Mouse (Mus musculus): ENCODE measurements at regions not wholly inside any gene's neighbourhood (a gene's known extent, or its start where the extent isn't known, plus 50 kb on each side); places are given as distances from the start of the nearest gene placed in this dataset.

DNA sequence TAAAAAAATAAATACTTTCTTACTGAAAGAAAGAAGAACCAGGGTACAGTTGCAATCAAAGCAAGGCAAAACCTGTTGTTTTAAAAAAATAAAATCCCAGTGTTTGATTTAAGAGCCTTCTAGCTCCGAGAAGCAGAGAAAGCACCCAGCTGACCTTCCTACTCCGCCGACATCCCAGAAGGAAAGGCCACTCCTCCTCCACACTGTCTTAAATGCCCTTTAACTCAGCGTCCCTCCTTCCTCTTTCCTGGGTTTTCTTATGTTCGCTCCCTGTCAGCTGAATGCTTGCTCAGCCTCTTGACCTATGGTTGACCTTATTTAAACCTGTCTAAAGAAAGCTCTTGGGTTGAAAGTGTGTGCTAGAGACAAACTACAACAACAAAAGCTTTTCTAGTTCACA is 79.1 kb downstream of the Sptssa start:
- no peak for DNase-seq (ENCODE audit: low spot score in 2 of 2)
- H3K27ac ChIP-seq: no peak overlapping the region
- no peak for TF ChIP-seq CTCF (conservative IDR thresholded peaks at IDR 0.05)
- no peak overlapping the region for H3K4me3 ChIP-seq

DNA sequence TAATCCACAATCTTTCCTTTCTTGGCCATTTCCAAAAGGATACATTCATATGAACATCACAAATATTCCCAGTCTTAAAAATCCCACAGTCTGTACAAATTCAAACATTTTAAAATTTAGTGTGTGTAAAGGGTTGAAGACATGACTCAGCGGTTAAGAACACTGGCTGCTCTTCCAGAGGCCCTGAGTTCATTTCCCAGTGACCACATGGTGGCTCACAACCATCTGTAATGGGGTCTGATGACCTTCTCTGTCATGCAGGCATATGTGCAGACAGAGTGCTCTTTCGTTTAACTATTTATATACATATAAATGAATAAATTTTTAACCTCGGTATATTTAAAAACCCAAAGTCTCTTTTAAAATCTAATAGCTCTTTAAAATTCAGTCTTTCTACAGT is 79.6 kb downstream of the Sptssa start:
- Histone ChIP-seq H3K27ac (no peak overlapping the region), H3K4me3 (no peak overlapping the region)
- TF ChIP-seq CTCF (conservative IDR thresholded peaks at IDR 0.05): no peak
- DNase-seq (ENCODE audit: low spot score in 2 of 2): no peak

DNA sequence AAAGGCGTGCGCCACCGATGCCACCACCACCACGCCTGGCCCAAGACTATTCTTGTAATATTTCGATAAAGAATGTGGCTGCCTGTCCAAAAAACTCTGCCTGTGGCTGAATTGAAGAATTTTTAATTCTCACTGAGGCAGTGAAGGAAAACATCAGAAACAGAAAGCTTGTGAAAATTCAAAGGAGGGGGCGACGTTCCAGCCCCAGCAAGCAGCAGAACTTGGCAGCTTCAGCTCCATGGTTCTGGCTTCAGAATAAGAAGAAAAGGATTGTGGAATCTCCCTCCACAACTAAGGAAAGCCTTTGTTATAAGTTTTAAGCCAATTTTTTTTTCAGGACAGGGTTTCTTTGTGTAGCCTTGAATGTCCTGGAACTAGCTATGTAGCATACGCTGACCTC is 83.5 kb downstream of the Sptssa start:
- DNase-seq (ENCODE audit: low spot score in 2 of 2): peak in 1 of 2 experiments; percentile 29
- Histone ChIP-seq H3K4me3 (no peak overlapping the region), H3K27ac (no peak overlapping the region)
- TF ChIP-seq CTCF (conservative IDR thresholded peaks at IDR 0.05): no peak

GRCm38 (mm10) chr12:54568078-54568931 is 88.1 kb downstream of the Sptssa start:
- TF ChIP-seq CTCF (conservative IDR thresholded peaks at IDR 0.05): no peak
- no peak overlapping the region for H3K4me3 ChIP-seq
- no peak overlapping the region for H3K27ac ChIP-seq
- DNase-seq (ENCODE audit: low spot score in 2 of 2): no peak

DNA sequence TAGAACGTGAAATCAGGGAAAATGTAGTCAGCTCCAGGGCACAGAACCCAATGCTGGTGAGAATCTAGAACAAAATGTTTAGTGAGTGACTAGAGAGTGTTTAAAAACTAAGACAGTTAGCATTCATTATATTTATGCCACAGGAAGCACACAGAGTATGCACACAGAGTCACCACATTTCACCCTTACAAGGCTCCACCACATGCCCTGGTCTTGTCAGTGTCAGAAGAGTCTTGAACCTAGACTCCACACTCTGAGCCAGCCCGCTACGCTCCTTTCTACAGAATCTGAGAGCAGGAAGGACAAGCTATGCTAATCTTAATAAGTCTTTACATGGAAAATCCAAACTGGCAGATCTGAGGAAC is 89.0 kb downstream of the Sptssa start:
- no peak for TF ChIP-seq CTCF (conservative IDR thresholded peaks at IDR 0.05)
- no peak for DNase-seq (ENCODE audit: low spot score in 2 of 2)
- H3K27ac ChIP-seq: no peak overlapping the region
- H3K4me3 ChIP-seq: no peak overlapping the region

DNA sequence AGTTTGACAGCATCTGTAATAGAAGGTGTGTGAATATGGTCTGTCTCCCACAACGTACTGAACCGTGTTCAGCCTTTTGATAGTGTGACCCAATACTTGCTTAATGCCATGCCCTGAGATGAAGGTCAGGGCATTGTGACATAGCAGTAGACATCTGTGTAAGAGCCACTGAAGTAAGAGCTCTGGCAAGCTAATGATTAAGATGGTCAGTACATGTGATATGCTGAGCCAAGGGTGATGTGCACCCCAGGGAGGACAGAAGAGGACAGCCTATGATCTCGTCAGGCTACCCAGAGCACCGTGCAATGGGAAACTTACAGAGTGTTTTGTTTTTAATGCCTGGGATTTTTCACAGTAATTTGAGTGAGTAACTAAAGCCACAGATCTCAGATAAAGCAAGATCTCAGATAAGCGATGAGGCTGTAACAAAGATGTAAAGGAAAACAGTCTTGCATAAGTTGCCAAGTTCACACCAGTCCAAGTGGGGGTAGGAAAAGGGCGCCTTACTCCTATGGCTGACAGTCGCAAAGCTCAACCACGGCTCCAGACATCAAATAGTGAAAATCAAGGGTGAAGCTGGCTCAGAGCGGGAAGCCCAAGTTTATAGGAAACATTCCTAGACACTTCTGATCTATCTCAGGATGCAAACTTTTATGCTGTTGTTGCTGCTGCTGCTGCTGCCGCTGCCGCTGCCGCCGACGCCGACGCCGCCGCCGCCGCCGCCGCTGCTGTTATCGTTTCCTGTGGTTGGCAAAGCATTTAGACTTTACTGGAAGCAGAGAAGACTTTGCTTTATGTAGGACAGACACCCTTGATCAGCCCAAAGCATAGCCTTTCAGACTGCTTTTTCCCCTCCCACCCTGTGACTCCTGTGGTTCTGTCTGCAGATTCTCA is 89.6 kb downstream of the Sptssa start:
- DNase-seq (ENCODE audit: low spot score in 2 of 2): no peak
- no peak for TF ChIP-seq CTCF (conservative IDR thresholded peaks at IDR 0.05)
- Histone ChIP-seq H3K27ac (no peak overlapping the region), H3K4me3 (no peak overlapping the region)

DNA sequence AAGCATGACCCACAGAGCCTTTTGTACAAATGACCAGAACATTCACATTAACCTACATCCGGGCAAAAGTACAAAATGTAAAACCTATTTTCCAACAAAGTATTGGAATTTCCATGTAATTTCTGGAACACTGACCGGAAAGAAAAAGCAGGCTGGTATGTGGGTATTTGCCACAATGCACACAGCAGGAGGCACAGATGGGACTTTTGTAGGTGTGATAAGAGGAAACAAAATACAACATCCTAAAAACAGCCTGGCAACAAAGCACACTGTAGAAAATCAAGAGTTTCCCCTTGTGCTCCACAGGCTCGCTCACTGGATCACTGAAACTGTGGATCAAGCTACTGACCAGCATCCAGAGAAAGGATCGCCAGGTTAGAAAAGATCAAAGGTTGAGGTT is 94.4 kb downstream of the Sptssa start:
- no peak for TF ChIP-seq CTCF (conservative IDR thresholded peaks at IDR 0.05)
- DNase-seq (ENCODE audit: low spot score in 2 of 2): peak; percentile 26 to 42
- no peak overlapping the region for H3K4me3 ChIP-seq
- H3K27ac ChIP-seq: no peak overlapping the region

DNA sequence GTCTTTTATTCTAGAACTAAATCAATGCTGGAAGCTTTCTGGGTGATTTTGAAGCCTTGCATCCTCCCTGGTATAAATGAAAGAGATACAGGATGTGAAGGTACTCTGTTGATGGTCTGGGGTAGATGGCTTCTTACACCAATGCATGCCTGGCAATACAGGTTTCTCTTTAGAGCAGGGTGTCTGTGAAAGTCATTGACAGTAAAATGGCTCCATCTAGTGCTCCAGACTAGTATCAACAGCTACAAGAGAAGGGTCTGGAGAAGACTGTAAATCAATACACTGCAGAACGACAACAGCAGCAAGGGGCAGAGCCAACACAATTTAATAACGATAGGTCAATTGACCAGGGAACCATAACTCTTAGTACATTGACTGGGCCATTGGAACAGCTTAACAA is 98.3 kb downstream of the Sptssa start:
- DNase-seq (ENCODE audit: low spot score in 2 of 2): peak; percentile 51 to 52
- peak; percentile 85 for TF ChIP-seq CTCF (conservative IDR thresholded peaks at IDR 0.05)
- no peak overlapping the region for H3K27ac ChIP-seq
- H3K4me3 ChIP-seq: no peak overlapping the region

DNA sequence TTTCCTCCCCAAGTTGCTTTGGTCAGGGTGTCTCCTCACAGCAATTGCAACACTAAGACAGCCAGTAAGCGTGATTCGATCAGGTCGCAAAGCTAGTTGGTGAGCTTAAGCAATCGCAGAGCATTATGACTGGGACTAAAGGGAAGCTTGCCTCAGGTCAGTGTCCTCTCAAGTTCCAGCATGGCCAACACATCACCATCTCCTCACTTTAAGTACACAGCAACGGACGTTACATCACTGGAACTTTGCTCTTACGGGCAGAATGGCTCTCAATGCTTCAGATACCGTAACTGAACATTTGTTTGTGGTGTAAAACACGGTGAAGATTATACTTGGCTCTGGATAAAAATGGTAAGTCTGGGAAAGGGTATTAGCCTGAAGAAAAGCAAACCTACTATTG is 106.7 kb downstream of the Sptssa start:
- DNase-seq (ENCODE audit: low spot score in 2 of 2): no peak
- no peak overlapping the region for H3K4me3 ChIP-seq
- no peak for TF ChIP-seq CTCF (conservative IDR thresholded peaks at IDR 0.05)
- no peak overlapping the region for H3K27ac ChIP-seq

DNA sequence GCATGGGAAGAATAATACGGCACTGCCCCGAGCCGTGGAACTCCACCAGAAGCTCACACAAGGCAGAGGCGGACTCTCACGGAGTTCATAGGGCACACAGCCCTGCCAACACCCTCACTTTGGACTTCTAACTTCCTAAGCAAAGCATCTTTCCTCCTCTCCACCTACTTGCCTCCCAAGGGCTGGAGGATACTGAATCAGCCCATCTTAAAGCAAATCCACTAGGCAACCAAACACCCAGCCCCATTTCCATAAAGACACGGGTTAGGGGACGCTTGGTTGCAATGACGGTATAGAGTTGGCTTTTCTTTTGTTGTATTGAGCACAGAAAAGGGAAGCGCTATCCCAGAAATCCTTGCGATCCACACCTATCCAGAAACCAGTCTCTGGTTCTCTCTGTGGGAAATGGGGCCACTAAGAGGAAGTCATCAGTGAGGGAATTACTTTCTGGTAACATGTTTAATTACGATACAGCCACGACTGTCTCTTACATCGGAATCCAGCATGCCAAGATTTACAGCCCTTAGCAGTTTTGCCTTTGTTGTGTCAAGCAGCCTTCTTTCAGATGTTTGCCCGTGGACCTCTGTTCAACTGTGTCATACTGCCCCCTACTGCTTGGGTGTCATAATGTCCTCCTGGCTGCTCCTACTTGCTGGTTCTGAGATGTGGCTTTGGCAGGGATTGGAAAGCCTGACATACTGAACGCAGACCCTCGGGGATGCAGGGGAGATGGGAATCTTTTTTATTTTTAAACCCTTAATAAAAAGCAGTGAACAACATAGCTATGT is 110.4 kb downstream of the Sptssa start:
- no peak overlapping the region for H3K27ac ChIP-seq
- H3K4me3 ChIP-seq: no peak overlapping the region
- TF ChIP-seq CTCF (conservative IDR thresholded peaks at IDR 0.05): peak; percentile 85
- peak; percentile 48 to 81 for DNase-seq (ENCODE audit: low spot score in 2 of 2)

- no peak for TF ChIP-seq CTCF (conservative IDR thresholded peaks at IDR 0.05)
- Histone ChIP-seq H3K4me3 (no peak overlapping the region), H3K27ac (no peak overlapping the region)
- DNase-seq (ENCODE audit: low spot score in 2 of 2): no peak
Measured at GRCm38 (mm10) chr12:54538320-54538705, 118.1 kb downstream of the Sptssa start.

DNA sequence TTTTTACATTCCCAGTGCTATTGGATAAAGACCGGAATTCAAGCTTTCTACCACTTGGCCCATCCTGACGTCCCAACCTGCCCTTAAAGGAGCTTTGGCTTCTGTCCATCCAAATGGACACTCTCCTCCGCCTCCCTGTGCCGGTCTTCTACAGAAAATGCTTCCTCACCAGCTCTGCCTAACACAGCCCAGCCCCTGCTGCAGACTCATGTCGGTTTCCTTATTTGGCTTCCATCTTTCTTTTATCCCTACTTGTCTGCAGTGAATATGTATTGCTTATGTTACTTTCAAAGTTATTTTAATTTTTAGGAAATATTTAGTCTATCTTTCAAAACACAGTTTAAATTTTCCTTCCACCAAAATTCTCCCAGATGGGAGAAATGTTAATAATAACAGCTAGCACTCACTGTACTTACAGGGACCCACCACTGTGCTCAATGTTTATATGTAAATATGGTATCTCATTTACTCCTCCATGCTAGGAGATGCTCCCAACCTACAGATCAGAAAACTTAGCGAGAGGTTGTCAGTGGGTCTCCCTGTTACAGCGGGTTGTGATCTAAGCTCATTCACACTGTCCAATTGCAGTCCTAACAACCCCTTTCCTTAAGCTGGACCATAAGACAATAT is 118.6 kb downstream of the Sptssa start:
- DNase-seq (ENCODE audit: low spot score in 2 of 2): no peak
- no peak overlapping the region for H3K4me3 ChIP-seq
- no peak overlapping the region for H3K27ac ChIP-seq
- TF ChIP-seq CTCF (conservative IDR thresholded peaks at IDR 0.05): no peak
